Mouse (Mus musculus) kidney, adult 2 months (tissue): ENCODE results near the gene Nat8f2. TPM values are rescaled to one million over a fixed set of nuclear protein-coding genes. Genes with fewer than 3 reads are reported as not detected.

Experiments used
- DNase-seq: peaks from one replicate; pipeline ENCODE4 v3.0.0; 2021
- H3K27ac ChIP-seq: fragments of 200-500 bp; 2 replicates; pipeline ENCODE4 v1.5.1; 2012; ENCODE audit warnings: low read depth, low read length, control low read depth, inconsistent platforms; ENCODE audit not compliant: insufficient read depth
- H3K27me3 ChIP-seq: fragments of 200-500 bp; replicated peaks from 2 replicates; pipeline ENCODE4 v1.6.1; 2012; ENCODE audit warnings: mild to moderate bottlenecking, moderate library complexity, low read length, inconsistent platforms; ENCODE audit not compliant: control insufficient read depth, insufficient read depth
- H3K36me3 ChIP-seq: fragments of 200-500 bp; 2 replicates; pipeline ENCODE4 v1.6.1; 2012; ENCODE audit warnings: mild to moderate bottlenecking, moderate library complexity, low read length, inconsistent platforms; ENCODE audit not compliant: control insufficient read depth, insufficient read depth
- H3K4me1 ChIP-seq: fragments of 200-500 bp; 2 replicates; pipeline ENCODE4 v1.6.1; 2011; ENCODE audit warnings: low read length; ENCODE audit not compliant: control insufficient read depth, insufficient read depth
- H3K4me3 ChIP-seq: fragments of 200-500 bp; 2 replicates; pipeline ENCODE4 v1.5.1; 2011; ENCODE audit warnings: mild to moderate bottlenecking, low read depth, low read length, control low read depth; ENCODE audit not compliant: insufficient read depth
- CTCF ChIP-seq: fragments of 200-500 bp; conservative IDR thresholded peaks from 2 replicates; pipeline ENCODE4 v1.5.1; 2011; ENCODE audit warnings: low read depth, mild to moderate bottlenecking, control low read depth, low read length, moderate library complexity, mixed read lengths; ENCODE audit not compliant: insufficient read depth, insufficient read length
- POLR2A ChIP-seq: fragments of 200-500 bp; IDR thresholded peaks from one replicate; pipeline ENCODE4 v1.6.1; 2011; ENCODE audit warnings: low read depth, low read length, control low read depth
- WGBS: fragments of 180-500 bp; shearing (Covaris S2); methylation state at CpG from one replicate; pipeline ENCODE4 v1.1.7; 2018; 5-methylcytosine and 5-hydroxymethylcytosine counted together
- polyA plus RNA-seq: library from polyadenylated mRNA; depleted of rRNA; stranded (reverse); fragments of >200 nt; gene quantifications from 2 replicates; pipeline ENCODE4 v1.2.3, GENCODE M21; 2012; rRNA removed

Gene Nat8f2
- polyA plus RNA-seq, 1 experiment, result 5.7 TPM

DNA sequence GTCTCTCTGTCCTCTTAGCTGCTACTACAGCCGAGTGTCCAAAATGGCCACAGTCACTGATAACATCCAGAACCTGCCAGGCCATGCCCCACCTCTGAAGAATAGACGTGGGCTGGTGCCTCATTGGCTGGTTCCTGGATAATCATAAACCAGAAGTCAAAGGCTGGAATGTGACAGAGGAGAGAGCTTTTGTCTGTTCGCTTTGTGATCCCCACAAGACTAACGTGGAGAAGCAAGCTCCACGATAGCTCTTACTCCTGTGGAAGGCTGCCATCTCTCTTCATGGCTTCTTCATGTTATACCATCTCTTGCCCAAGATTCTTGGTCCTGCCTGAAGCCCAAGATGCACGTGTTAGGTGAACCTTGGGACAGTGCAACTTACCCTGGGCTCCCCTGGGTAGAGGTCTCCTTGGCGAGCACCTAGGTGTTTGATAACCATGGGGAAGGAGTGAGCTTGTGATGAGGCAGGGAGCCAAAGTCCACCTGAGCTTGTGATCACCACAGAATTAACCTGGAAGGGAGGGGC lies 37.1 kb downstream of the Nat8f2 start, which contains the start of gene Nat8:
Gene Nat8, minus strand, starts transcription at position 287 of the 526 bp plus-strand sequence.
- TF ChIP-seq POLR2A, result peak; percentile 50
- no peak for TF ChIP-seq CTCF
- 52% methylated on average over 7 of the region's 7 CpGs for WGBS
- H3K36me3 ChIP-seq, result no peaks in the 10 kb centered on the region
- H3K27me3 ChIP-seq, result no peaks in the 10 kb centered on the region
- peak; percentile 91 for DNase-seq
- H3K27ac ChIP-seq, result peak within 1 kb of the TSS; percentile 86
- H3K4me3 ChIP-seq, result peak within 1 kb of the TSS; percentile 52
- peaks cover 23% of the 10 kb centered on the region for H3K4me1 ChIP-seq

DNA sequence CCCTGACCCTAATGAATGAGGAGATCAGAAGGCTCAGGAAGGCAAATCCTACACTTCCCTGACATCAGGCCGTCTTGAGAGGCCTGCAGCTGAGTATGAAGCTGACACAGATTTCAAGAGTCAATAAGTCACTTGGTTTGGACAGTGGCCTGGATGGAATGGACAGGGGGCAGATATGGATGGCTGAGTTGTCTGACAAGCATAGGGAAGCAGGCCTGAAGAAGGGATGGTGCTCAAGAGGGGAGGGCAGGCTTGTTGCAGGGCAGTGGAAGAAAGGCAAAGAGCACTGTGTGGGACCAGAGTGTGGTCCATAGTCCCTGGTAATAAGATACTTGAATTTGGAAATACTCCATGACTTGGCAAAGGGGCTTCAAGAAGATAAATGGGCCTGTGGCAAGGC lies 39.5 kb downstream of the Nat8f2 start:
- TF ChIP-seq POLR2A, result no peak
- no peak for TF ChIP-seq CTCF
- Histone ChIP-seq H3K4me1 (peaks cover 22% of the 10 kb centered on the region), H3K27me3 (no peaks in the 10 kb centered on the region), H3K4me3 (no peak overlapping the region), H3K36me3 (no peaks in the 10 kb centered on the region), H3K27ac (peak overlapping the region; percentile 86; the same call in 1 of the 2 replicates)
- DNase-seq, result peak; percentile 77
- WGBS, result 54% methylated on average over 1 of the region's 1 CpGs

DNA sequence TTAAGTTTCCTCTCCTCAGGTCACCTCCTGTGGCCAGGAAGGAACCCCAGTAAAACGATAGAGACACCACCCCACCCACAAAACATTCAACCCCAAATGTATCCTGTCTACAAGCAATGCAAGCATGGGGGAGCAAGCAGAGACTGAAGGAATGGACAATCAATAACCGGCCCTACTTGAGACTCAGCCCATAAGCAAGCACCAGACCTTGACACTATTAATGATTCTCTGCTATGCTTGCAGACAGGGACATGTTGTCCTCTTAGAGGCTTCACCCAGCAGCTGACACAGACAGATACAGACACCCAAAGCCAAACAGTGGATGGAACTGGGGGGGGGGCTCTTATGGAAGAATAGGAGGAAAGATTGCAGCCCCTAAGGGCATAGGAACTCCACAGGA lies 43.1 kb downstream of the Nat8f2 start:
- Histone ChIP-seq H3K4me1 (peaks cover 30% of the 10 kb centered on the region), H3K27ac (peak overlapping the region; percentile 53), H3K27me3 (no peaks in the 10 kb centered on the region), H3K4me3 (no peak overlapping the region), H3K36me3 (no peaks in the 10 kb centered on the region)
- TF ChIP-seq POLR2A, result no peak
- no peak for TF ChIP-seq CTCF
- DNase-seq, result peak; percentile 75
- WGBS, result 43% methylated on average over 2 of the region's 2 CpGs

DNA sequence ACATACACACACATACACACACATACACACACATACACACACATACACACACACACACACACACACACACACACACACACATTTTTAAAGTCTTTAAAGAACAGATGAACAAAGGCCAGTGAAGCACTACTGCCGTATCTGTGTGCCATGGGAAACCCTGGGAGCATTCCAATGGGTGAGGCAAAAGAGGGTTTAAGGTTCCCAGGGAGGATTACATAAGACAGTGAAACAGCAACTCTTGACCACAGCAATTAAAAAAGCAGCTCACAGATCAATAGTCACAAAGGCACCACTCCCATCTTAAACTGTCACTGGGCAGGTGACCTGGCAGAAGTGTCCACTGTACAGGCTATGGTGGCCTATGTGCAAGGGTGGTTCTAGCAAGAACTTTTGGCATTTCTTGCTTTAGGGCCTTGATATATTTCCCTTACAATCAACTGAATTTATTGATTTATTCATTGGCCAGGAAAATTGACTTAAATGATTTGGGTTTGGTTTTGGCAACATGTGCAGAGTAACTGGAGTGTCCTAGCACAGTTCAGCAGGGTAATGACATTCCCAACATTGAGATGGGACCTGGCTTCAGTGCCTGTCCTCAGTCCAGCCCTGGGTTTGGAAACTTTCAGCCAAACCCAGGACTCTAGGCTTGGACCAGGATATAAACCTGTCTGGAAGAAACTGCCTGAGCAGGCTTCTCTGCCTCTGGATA lies 45.4 kb downstream of the Nat8f2 start:
- H3K36me3 ChIP-seq, result no peaks in the 10 kb centered on the region
- TF ChIP-seq CTCF (no peak), POLR2A (no peak)
- peaks cover 25% of the 10 kb centered on the region for H3K4me1 ChIP-seq
- no peak overlapping the region for H3K4me3 ChIP-seq
- 71% methylated on average over 1 of the region's 1 CpGs for WGBS
- DNase-seq, result peak; percentile 67
- no peaks in the 10 kb centered on the region for H3K27me3 ChIP-seq
- H3K27ac ChIP-seq, result peak overlapping the region; percentile 66

DNA sequence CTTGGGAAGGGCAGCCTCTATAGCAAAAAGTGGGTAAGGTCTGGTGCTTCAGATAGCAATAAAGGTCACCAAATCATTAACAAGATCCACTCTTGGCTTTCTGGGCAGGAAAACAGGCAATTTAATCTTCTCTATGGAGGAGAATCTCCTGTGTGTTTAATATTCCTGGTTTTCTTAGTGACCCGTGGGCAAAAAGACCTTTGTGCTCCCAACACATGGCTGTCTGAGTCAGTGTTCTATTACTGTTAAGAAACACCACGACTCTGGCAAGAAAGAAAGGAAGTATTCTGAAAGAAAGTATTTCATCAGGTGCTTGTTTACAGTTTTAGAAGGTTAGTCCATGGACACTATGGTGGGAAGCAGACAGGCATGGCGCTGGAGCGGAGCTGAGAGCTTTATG lies 46.7 kb downstream of the Nat8f2 start:
- DNase-seq, result peak; percentile 74
- 63% methylated on average over 4 of the region's 4 CpGs for WGBS
- TF ChIP-seq POLR2A (no peak), CTCF (no peak)
- H3K27me3 ChIP-seq, result no peaks in the 10 kb centered on the region
- H3K4me1 ChIP-seq, result peaks cover 23% of the 10 kb centered on the region
- peak overlapping the region; percentile 92 for H3K27ac ChIP-seq
- no peak overlapping the region for H3K4me3 ChIP-seq
- H3K36me3 ChIP-seq, result no peaks in the 10 kb centered on the region

DNA sequence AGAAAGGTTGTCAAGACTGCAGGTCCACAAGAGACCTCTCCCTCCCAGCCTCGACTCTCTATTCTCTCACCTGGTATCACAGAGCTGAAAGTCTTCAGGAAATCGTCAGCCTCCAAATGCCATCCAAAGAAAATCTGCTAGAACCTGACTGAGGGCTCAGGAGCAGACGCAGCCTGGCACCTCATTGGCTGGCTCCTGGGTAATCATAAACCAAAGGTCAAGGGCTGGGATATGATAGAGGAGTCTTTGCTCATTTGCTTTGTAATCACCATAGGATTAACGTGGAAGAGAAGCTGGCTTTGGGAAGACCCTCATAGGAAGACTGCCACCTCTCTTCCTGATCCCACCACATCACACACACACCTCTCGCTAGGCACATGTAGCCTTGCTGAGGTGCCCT lies 48.1 kb downstream of the Nat8f2 start, which contains the start of the genes Nat8f6 and Nat8f5:
Gene Nat8f6, minus strand, starts transcription at position 118 of the 400 bp plus-strand sequence.
Gene Nat8f5, minus strand, starts transcription at position 136 of the 400 bp plus-strand sequence.
- H3K4me1 ChIP-seq, result peaks cover 20% of the 10 kb centered on the region
- H3K4me3 ChIP-seq, result peak within 1 kb of the TSS; percentile 41
- no peaks in the 10 kb centered on the region for H3K27me3 ChIP-seq
- no peak for TF ChIP-seq CTCF
- TF ChIP-seq POLR2A, result no peak
- H3K27ac ChIP-seq, result peak within 1 kb of the TSS; percentile 94
- WGBS, result 69% methylated on average over 5 of the region's 5 CpGs
- H3K36me3 ChIP-seq, result no peaks in the 10 kb centered on the region
- DNase-seq, result peak; percentile 81

DNA sequence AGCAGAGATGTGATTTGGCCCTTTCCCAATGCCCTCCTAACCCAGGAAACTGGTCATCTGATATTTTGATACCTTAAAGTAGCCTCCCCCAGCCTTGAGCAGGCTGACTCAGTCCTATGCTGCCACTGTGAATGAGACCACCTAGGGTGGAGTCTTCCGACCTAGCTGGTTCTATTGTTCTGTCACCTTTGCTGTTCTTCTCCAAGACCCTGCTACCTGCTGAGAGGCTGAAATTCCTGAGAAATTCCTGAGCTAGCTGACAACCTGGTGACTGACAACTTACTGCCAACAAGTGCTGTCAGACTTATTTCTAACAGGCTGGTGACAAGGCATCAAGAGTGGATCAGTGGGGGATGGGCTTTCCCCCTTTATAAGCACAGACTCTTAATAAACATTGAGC lies 50.6 kb downstream of the Nat8f2 start:
- 59% methylated on average over 1 of the region's 1 CpGs for WGBS
- no peak for TF ChIP-seq POLR2A
- TF ChIP-seq CTCF, result no peak

More for the DNA sequence above, 50.6 kb downstream of the Nat8f2 start:
- no peaks in the 10 kb centered on the region for H3K36me3 ChIP-seq
- no peak for DNase-seq
- H3K4me3 ChIP-seq, result no peak overlapping the region
- H3K27me3 ChIP-seq, result no peaks in the 10 kb centered on the region
- no peak overlapping the region for H3K27ac ChIP-seq
- H3K4me1 ChIP-seq, result peaks cover 16% of the 10 kb centered on the region

Other genes starting within 250 kb of the Nat8f2 start
- gene Nat8f7, start 156.0 kb downstream of the Nat8f2 start, polyA plus RNA-seq, result 228 and 241 TPM in 2 replicates
- gene Nat8f3, start 103.4 kb downstream of the Nat8f2 start, polyA plus RNA-seq, result 43.5 and 54.4 TPM in 2 replicates
- gene Nat8f6, start 48.2 kb downstream of the Nat8f2 start, polyA plus RNA-seq, result 214 and 260 TPM in 2 replicates
- gene Nat8f5, start 48.2 kb downstream of the Nat8f2 start, polyA plus RNA-seq, result 29.0 and 32.2 TPM in 2 replicates
- 235 and 248 TPM in 2 replicates for gene Nat8, start 37.1 kb downstream of the Nat8f2 start, polyA plus RNA-seq
- gene Nat8f4, start 35.7 kb upstream of the Nat8f2 start, polyA plus RNA-seq, result 5.2 and 5.7 TPM in 2 replicates
- 140 and 151 TPM in 2 replicates for gene Tprkb, start 42.7 kb upstream of the Nat8f2 start, polyA plus RNA-seq
- 858 and 975 TPM in 2 replicates for gene Nat8f1, start 46.5 kb upstream of the Nat8f2 start, polyA plus RNA-seq
- 35.0 and 36.6 TPM in 2 replicates for gene Dusp11, start 92.5 kb upstream of the Nat8f2 start, polyA plus RNA-seq
- not detected in 2 replicates for gene Figla, start 147.0 kb upstream of the Nat8f2 start, polyA plus RNA-seq
- 1.1 and 1.5 TPM in 2 replicates for gene Add2, start 159.5 kb upstream of the Nat8f2 start, polyA plus RNA-seq